Mouse (Mus musculus) myocyte (in vitro differentiated cells): Measurements from ENCODE around the gene Ankrd35.

Source experiments
- MAX ChIP-seq: IDR thresholded peaks from one replicate; pipeline ENCODE4 v1.6.1; 2011; ENCODE audit warnings: low read depth, mild to moderate bottlenecking, control low read depth
- MYOD1 ChIP-seq, 3 experiments: IDR thresholded peaks; one replicate each; pipeline ENCODE4 v1.6.1; 2011; ENCODE audit warnings: control low read depth in 2 of 3, low read depth in 2 of 3, mild to moderate bottlenecking in 2 of 3, moderate library complexity in 1 of 3; ENCODE audit not compliant: insufficient read length in 2 of 3, control insufficient read depth in 1 of 3
- MYOG ChIP-seq, 3 experiments: IDR thresholded peaks; one replicate each; pipeline ENCODE4 v1.6.1; 2011; ENCODE audit warnings: control low read depth in 2 of 3, low read depth in 2 of 3, mild to moderate bottlenecking in 2 of 3; ENCODE audit not compliant: insufficient read length in 2 of 3, control insufficient read depth in 1 of 3, insufficient read depth in 1 of 3
- POLR2A ChIP-seq: IDR thresholded peaks from one replicate; pipeline ENCODE4 v1.6.1; 2011; ENCODE audit warnings: low read depth, mild to moderate bottlenecking, control low read depth, moderate library complexity; ENCODE audit not compliant: insufficient read length
- REST ChIP-seq: IDR thresholded peaks from one replicate; pipeline ENCODE4 v1.6.1; 2011; ENCODE audit warnings: mild to moderate bottlenecking, control low read depth, moderate library complexity; ENCODE audit not compliant: insufficient read depth, insufficient read length
- SRF ChIP-seq: IDR thresholded peaks from one replicate; pipeline ENCODE4 v1.6.1; 2011; ENCODE audit warnings: low read depth; ENCODE audit not compliant: control insufficient read depth, insufficient read length
- TCF3 ChIP-seq: IDR thresholded peaks from one replicate; pipeline ENCODE4 v1.6.1; 2011; ENCODE audit warnings: low read depth, control low read depth; ENCODE audit not compliant: insufficient read length
- USF1 ChIP-seq: IDR thresholded peaks from one replicate; pipeline ENCODE4 v1.6.1; 2011; ENCODE audit warnings: low read depth, mild to moderate bottlenecking, control low read depth, moderate library complexity

DNA sequence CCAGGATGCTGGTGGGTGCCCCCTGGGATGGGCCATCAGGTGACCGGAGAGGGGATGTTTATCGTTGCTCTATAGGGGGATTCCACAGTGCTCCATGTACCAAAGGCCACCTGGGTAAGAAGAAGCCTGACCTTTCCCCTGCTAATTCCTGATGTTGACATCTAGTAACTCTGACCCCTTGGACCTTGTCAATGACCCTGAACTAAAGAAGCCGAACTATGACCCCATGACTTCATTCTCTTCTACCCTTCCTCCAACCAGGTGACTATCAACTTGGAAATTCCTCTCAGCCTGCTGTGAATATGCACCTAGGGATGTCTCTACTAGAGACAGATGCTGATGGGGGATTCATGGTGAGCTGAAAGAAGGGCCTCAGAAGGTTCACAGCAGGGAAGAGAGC, 22.6 kb upstream of the Ankrd35 start:
- TF ChIP-seq POLR2A = no peak
- TF ChIP-seq USF1 = no peak
- no peak for TF ChIP-seq SRF
- TF ChIP-seq TCF3 = no peak
- no peak for TF ChIP-seq MAX
- TF ChIP-seq MYOG (IDR thresholded peaks at IDR 0.05; ENCODE audit: control insufficient read depth in 1 of 3, insufficient read depth in 1 of 3, insufficient read length in 2 of 3, low read depth in 2 of 3) = no peak
- no peak for TF ChIP-seq MYOD1 (IDR thresholded peaks at IDR 0.05; ENCODE audit: control insufficient read depth in 1 of 3, insufficient read length in 2 of 3, low read depth in 2 of 3)
- no peak for TF ChIP-seq REST
